Mouse (Mus musculus): Measurements from ENCODE around the gene Atp10a. TPM values are rescaled to one million over a fixed set of nuclear protein-coding genes. Genes with fewer than 3 reads are reported as not detected.

Atp10a gene
- polyA plus RNA-seq, 1 experiment from 2014 or later, result 1.8 TPM

GRCm38 (mm10) chr7:58740196-58740595 lies 84.2 kb downstream of the Atp10a start:
- Histone ChIP-seq H3K27me3 (ENCODE audit: control insufficient read depth, insufficient read depth, low read length) (no peaks in the 10 kb centered on the region), H3K4me2 (ENCODE audit: low read length) (no peak overlapping the region), H3K36me3 (ENCODE audit: control insufficient read depth, insufficient read depth, low read length) (no peaks in the 10 kb centered on the region), H3K9me3 (ENCODE audit: control insufficient read depth, low read length) (no peaks in the 10 kb centered on the region), H3K4me3 (ENCODE audit: control insufficient read depth in 1 of 2, insufficient read depth in 1 of 2, low read depth in 1 of 2, low read length in 2 of 2) (no peak overlapping the region), H3K4me1 (ENCODE audit: control insufficient read depth in 2 of 2, insufficient read depth in 2 of 2, low read length in 2 of 2) (no peaks in the 10 kb centered on the region), H3K27ac (replicated peaks in 1 of 2; ENCODE audit: control insufficient read depth in 1 of 2, insufficient read depth in 1 of 2, low read depth in 2 of 2, low read length in 2 of 2) (no peak overlapping the region), H3K9ac (ENCODE audit: low read length) (no peak overlapping the region)
- no peak for ATAC-seq (ENCODE audit: insufficient number of reproducible peaks, insufficient read depth, low FRiP score, low read depth)
- WGBS, result 83% methylated on average over 13 of the region's 13 CpGs

- no peaks in the 10 kb centered on the region for H3K4me1 ChIP-seq (ENCODE audit: control insufficient read depth in 2 of 2, insufficient read depth in 2 of 2, low read length in 2 of 2)
- ATAC-seq (ENCODE audit: insufficient number of reproducible peaks, insufficient read depth, low FRiP score, low read depth), result no peak
- no peaks in the 10 kb centered on the region for H3K36me3 ChIP-seq (ENCODE audit: control insufficient read depth, insufficient read depth, low read length)
- WGBS, result 86% methylated on average over 4 of the region's 4 CpGs
- H3K4me3 ChIP-seq (ENCODE audit: control insufficient read depth in 1 of 2, insufficient read depth in 1 of 2, low read depth in 1 of 2, low read length in 2 of 2), result no peak overlapping the region
- H3K4me2 ChIP-seq (ENCODE audit: low read length), result no peak overlapping the region
- no peaks in the 10 kb centered on the region for H3K27me3 ChIP-seq (ENCODE audit: control insufficient read depth, insufficient read depth, low read length)
- H3K27ac ChIP-seq (replicated peaks in 1 of 2; ENCODE audit: control insufficient read depth in 1 of 2, insufficient read depth in 1 of 2, low read depth in 2 of 2, low read length in 2 of 2), result no peak overlapping the region
- H3K9ac ChIP-seq (ENCODE audit: low read length), result no peak overlapping the region
- no peaks in the 10 kb centered on the region for H3K9me3 ChIP-seq (ENCODE audit: control insufficient read depth, low read length)
These were observed 84.9 kb downstream of the Atp10a start for GRCm38 (mm10) chr7:58740842-58741241.

GRCm38 (mm10) chr7:58742009-58742408 lies 86.0 kb downstream of the Atp10a start:
- Histone ChIP-seq H3K4me2 (ENCODE audit: low read length) (no peak overlapping the region), H3K27me3 (ENCODE audit: control insufficient read depth, insufficient read depth, low read length) (no peaks in the 10 kb centered on the region), H3K9ac (ENCODE audit: low read length) (no peak overlapping the region), H3K4me1 (ENCODE audit: control insufficient read depth in 2 of 2, insufficient read depth in 2 of 2, low read length in 2 of 2) (no peaks in the 10 kb centered on the region; a peak in 1 of 4 replicates), H3K9me3 (ENCODE audit: control insufficient read depth, low read length) (no peaks in the 10 kb centered on the region), H3K36me3 (ENCODE audit: control insufficient read depth, insufficient read depth, low read length) (no peaks in the 10 kb centered on the region), H3K4me3 (ENCODE audit: control insufficient read depth in 1 of 2, insufficient read depth in 1 of 2, low read depth in 1 of 2, low read length in 2 of 2) (no peak overlapping the region), H3K27ac (replicated peaks in 1 of 2; ENCODE audit: control insufficient read depth in 1 of 2, insufficient read depth in 1 of 2, low read depth in 2 of 2, low read length in 2 of 2) (no peak overlapping the region)
- 72% methylated on average over 4 of the region's 4 CpGs for WGBS
- no peak for ATAC-seq (ENCODE audit: insufficient number of reproducible peaks, insufficient read depth, low FRiP score, low read depth)

GRCm38 (mm10) chr7:58742648-58743047 lies 86.7 kb downstream of the Atp10a start:
- no peak overlapping the region for H3K9ac ChIP-seq (ENCODE audit: low read length)
- no peaks in the 10 kb centered on the region for H3K27me3 ChIP-seq (ENCODE audit: control insufficient read depth, insufficient read depth, low read length)
- H3K9me3 ChIP-seq (ENCODE audit: control insufficient read depth, low read length), result no peaks in the 10 kb centered on the region
- H3K4me2 ChIP-seq (ENCODE audit: low read length), result no peak overlapping the region
- 29% methylated on average over 1 of the region's 1 CpGs for WGBS
- no peak overlapping the region for H3K4me3 ChIP-seq (ENCODE audit: control insufficient read depth in 1 of 2, insufficient read depth in 1 of 2, low read depth in 1 of 2, low read length in 2 of 2)
- ATAC-seq (ENCODE audit: insufficient number of reproducible peaks, insufficient read depth, low FRiP score, low read depth), result no peak
- H3K4me1 ChIP-seq (ENCODE audit: control insufficient read depth in 2 of 2, insufficient read depth in 2 of 2, low read length in 2 of 2), result no peaks in the 10 kb centered on the region; a peak in 1 of 4 replicates
- H3K36me3 ChIP-seq (ENCODE audit: control insufficient read depth, insufficient read depth, low read length), result no peaks in the 10 kb centered on the region
- H3K27ac ChIP-seq (replicated peaks in 1 of 2; ENCODE audit: control insufficient read depth in 1 of 2, insufficient read depth in 1 of 2, low read depth in 2 of 2, low read length in 2 of 2), result no peak overlapping the region

- Histone ChIP-seq H3K4me1 (ENCODE audit: control insufficient read depth in 2 of 2, insufficient read depth in 2 of 2, low read length in 2 of 2) (no peaks in the 10 kb centered on the region; a peak in 1 of 4 replicates), H3K4me3 (ENCODE audit: control insufficient read depth in 1 of 2, insufficient read depth in 1 of 2, low read depth in 1 of 2, low read length in 2 of 2) (no peak overlapping the region), H3K27ac (replicated peaks in 1 of 2; ENCODE audit: control insufficient read depth in 1 of 2, insufficient read depth in 1 of 2, low read depth in 2 of 2, low read length in 2 of 2) (no peak overlapping the region), H3K4me2 (ENCODE audit: low read length) (no peak overlapping the region), H3K27me3 (ENCODE audit: control insufficient read depth, insufficient read depth, low read length) (no peaks in the 10 kb centered on the region), H3K36me3 (ENCODE audit: control insufficient read depth, insufficient read depth, low read length) (no peaks in the 10 kb centered on the region), H3K9me3 (ENCODE audit: control insufficient read depth, low read length) (no peaks in the 10 kb centered on the region), H3K9ac (ENCODE audit: low read length) (no peak overlapping the region)
- 74% methylated on average over 4 of the region's 4 CpGs for WGBS
- ATAC-seq (ENCODE audit: insufficient number of reproducible peaks, insufficient read depth, low FRiP score, low read depth), result no peak
These were observed 87.7 kb downstream of the Atp10a start for GRCm38 (mm10) chr7:58743362-58744320.

- Histone ChIP-seq H3K36me3 (ENCODE audit: control insufficient read depth, insufficient read depth, low read length) (no peaks in the 10 kb centered on the region), H3K27ac (replicated peaks in 1 of 2; ENCODE audit: control insufficient read depth in 1 of 2, insufficient read depth in 1 of 2, low read depth in 2 of 2, low read length in 2 of 2) (no peak overlapping the region), H3K4me3 (ENCODE audit: control insufficient read depth in 1 of 2, insufficient read depth in 1 of 2, low read depth in 1 of 2, low read length in 2 of 2) (no peak overlapping the region), H3K9me3 (ENCODE audit: control insufficient read depth, low read length) (no peaks in the 10 kb centered on the region), H3K27me3 (ENCODE audit: control insufficient read depth, insufficient read depth, low read length) (no peaks in the 10 kb centered on the region), H3K9ac (ENCODE audit: low read length) (no peak overlapping the region), H3K4me2 (ENCODE audit: low read length) (no peak overlapping the region), H3K4me1 (ENCODE audit: control insufficient read depth in 2 of 2, insufficient read depth in 2 of 2, low read length in 2 of 2) (peaks cover 0 to 3% of the 10 kb centered on the region in 2 experiments; a peak in 2 of 4 replicates)
- no peak; the same call in 1 of the 2 replicates for ATAC-seq (ENCODE audit: insufficient number of reproducible peaks, insufficient read depth, low FRiP score, low read depth)
- 50% methylated on average over 5 of the region's 5 CpGs for WGBS
These were observed 90.9 kb downstream of the Atp10a start for GRCm38 (mm10) chr7:58746817-58747216.

- Histone ChIP-seq H3K4me1 (ENCODE audit: control insufficient read depth in 2 of 2, insufficient read depth in 2 of 2, low read length in 2 of 2) (peaks cover 3 to 6% of the 10 kb centered on the region in 2 experiments; a peak in 2 of 4 replicates), H3K9me3 (ENCODE audit: control insufficient read depth, low read length) (no peaks in the 10 kb centered on the region), H3K27ac (replicated peaks in 1 of 2; ENCODE audit: control insufficient read depth in 1 of 2, insufficient read depth in 1 of 2, low read depth in 2 of 2, low read length in 2 of 2) (no peak overlapping the region), H3K4me2 (ENCODE audit: low read length) (no peak overlapping the region), H3K36me3 (ENCODE audit: control insufficient read depth, insufficient read depth, low read length) (no peaks in the 10 kb centered on the region), H3K9ac (ENCODE audit: low read length) (no peak overlapping the region), H3K4me3 (ENCODE audit: control insufficient read depth in 1 of 2, insufficient read depth in 1 of 2, low read depth in 1 of 2, low read length in 2 of 2) (no peak overlapping the region), H3K27me3 (ENCODE audit: control insufficient read depth, insufficient read depth, low read length) (no peaks in the 10 kb centered on the region)
- ATAC-seq (ENCODE audit: insufficient number of reproducible peaks, insufficient read depth, low FRiP score, low read depth), result no peak
- WGBS, result 68% methylated on average over 6 of the region's 6 CpGs
These were observed 94.1 kb downstream of the Atp10a start for GRCm38 (mm10) chr7:58749904-58750612.

Data from heart, embryonic 14.5 days (tissue).